Mouse (Mus musculus): ENCODE results near the gene Plppr5. TPM values are rescaled to one million over a fixed set of nuclear protein-coding genes. Genes with fewer than 3 reads are reported as not detected.

Plppr5 gene
- total and polyA plus RNA-seq, 2 experiments from 2014 or later, result 11.7 to 20.6 TPM

DNA sequence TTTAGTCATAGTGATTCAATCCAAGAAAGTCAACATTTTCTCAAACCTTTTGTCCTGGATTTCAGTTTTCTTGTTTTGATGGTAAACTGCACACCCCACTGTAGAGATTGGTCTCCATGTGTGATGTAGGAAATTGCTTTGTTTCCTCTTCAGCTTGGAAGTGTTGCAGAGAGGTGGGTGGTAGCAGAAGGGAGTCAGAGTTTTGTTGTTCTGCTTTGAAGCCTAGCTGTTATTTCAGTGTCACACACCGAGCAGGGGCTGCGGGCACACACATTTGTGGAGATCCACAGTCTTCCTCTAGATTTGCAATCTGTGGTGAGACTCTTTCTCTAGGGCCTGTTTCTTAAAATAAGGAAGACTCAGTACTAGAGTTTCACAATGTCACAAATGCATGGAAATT, 8.0 kb downstream of the Plppr5 start:
- Histone ChIP-seq H3K36me3 (ENCODE audit: insufficient read depth, low read length) (no peaks in the 10 kb centered on the region), H3K27me3 (ENCODE audit: insufficient read depth, low read length) (no peaks in the 10 kb centered on the region), H3K4me3 (ENCODE audit: low read length) (no peak overlapping the region), H3K4me1 (ENCODE audit: insufficient read depth, low read length) (no peaks in the 10 kb centered on the region), H3K9me3 (ENCODE audit: low read length) (no peaks in the 10 kb centered on the region), H3K9ac (replicated peaks; ENCODE audit: low read length) (no peak overlapping the region), H3K27ac (no peak overlapping the region), H3K4me2 (ENCODE audit: low read depth, low read length) (no peak overlapping the region)
- no peak for TF ChIP-seq CTCF (IDR thresholded peaks at IDR 0.05; ENCODE audit: low read depth)
- ATAC-seq, result no peak
- DNase-seq (ENCODE audit: low spot score), result no peak
- 74% methylated on average over 2 of the region's 2 CpGs for WGBS

DNA sequence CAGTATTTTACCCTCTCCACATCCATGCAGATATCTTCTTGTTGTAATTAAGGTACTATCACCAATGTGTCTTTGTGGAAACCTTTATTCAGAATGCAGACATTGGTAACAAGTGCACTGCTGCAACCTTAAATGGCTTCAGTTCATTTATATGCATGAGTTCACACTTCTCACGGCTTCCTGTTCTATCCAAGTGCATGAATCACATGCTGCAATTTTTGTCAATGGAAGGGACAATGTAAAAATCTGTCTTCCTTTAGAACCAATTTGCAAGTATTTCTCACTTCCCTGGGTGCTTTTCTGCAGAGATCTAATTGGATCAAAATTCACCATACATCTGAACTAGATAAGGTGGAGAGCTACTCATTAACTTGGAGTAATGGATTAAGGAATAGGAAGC, 27.8 kb downstream of the Plppr5 start:
- DNase-seq (ENCODE audit: low spot score) (no peak), ATAC-seq (no peak)
- H3K4me3 ChIP-seq (ENCODE audit: low read length), result no peak overlapping the region
- no peak overlapping the region for H3K27ac ChIP-seq
- H3K27me3 ChIP-seq (ENCODE audit: insufficient read depth, low read length), result no peaks in the 10 kb centered on the region
- no peak for TF ChIP-seq CTCF (IDR thresholded peaks at IDR 0.05; ENCODE audit: low read depth)
- H3K4me2 ChIP-seq (ENCODE audit: low read depth, low read length), result no peak overlapping the region
- H3K4me1 ChIP-seq (ENCODE audit: insufficient read depth, low read length), result no peaks in the 10 kb centered on the region
- no peaks in the 10 kb centered on the region for H3K36me3 ChIP-seq (ENCODE audit: insufficient read depth, low read length)
- no peaks in the 10 kb centered on the region for H3K9me3 ChIP-seq (ENCODE audit: low read length)
- 53% methylated on average over 1 of the region's 1 CpGs for WGBS
- no peak overlapping the region for H3K9ac ChIP-seq (replicated peaks; ENCODE audit: low read length)

DNA sequence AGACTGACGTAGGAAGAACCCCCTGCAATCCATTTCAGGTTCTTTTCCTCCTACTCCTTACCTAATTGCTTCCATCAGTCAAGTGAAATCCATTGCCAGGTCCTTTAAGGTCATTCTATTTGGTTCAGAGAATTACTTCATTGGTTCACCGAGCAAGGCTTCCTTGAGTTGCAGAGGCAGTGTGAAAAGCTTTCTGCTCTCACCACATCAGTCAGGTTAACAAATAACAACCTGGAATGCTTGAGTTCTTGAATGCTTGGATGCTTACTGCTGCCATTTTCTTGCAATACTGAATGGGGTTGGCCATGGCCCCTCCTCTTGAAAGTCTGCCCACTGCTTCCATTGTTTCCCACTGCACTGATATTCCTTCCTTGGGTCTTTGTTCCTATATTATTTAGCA, 28.8 kb downstream of the Plppr5 start:
- Histone ChIP-seq H3K9ac (replicated peaks; ENCODE audit: low read length) (no peak overlapping the region), H3K4me1 (ENCODE audit: insufficient read depth, low read length) (no peaks in the 10 kb centered on the region), H3K4me3 (ENCODE audit: low read length) (no peak overlapping the region), H3K27ac (no peak overlapping the region), H3K4me2 (ENCODE audit: low read depth, low read length) (no peak overlapping the region), H3K9me3 (ENCODE audit: low read length) (no peaks in the 10 kb centered on the region), H3K27me3 (ENCODE audit: insufficient read depth, low read length) (no peaks in the 10 kb centered on the region), H3K36me3 (ENCODE audit: insufficient read depth, low read length) (no peaks in the 10 kb centered on the region)
- TF ChIP-seq CTCF (IDR thresholded peaks at IDR 0.05; ENCODE audit: low read depth), result no peak
- no peak for ATAC-seq
- DNase-seq (ENCODE audit: low spot score), result no peak
- WGBS, result 65% methylated on average over 2 of the region's 2 CpGs

DNA sequence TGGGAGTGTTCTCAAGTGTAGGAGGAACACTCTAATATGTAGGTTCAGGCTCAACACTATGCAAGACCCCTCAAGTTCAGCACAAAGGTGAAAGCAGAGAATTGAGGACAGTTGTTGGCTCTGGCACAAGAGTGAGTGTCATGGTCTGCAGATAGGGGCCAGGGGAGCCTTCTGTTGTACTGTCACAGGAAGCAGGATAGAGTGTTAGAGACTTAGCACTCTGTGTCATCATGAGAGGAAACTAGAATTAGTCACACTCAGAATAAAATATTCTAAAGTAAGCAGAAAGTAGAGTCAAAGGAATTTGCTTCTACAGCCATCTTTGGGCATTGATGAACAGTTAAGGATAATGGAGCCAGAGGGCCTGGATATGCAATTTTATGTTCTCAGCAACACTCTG, 31.7 kb downstream of the Plppr5 start:
- TF ChIP-seq CTCF (IDR thresholded peaks at IDR 0.05; ENCODE audit: low read depth), result no peak

DNA sequence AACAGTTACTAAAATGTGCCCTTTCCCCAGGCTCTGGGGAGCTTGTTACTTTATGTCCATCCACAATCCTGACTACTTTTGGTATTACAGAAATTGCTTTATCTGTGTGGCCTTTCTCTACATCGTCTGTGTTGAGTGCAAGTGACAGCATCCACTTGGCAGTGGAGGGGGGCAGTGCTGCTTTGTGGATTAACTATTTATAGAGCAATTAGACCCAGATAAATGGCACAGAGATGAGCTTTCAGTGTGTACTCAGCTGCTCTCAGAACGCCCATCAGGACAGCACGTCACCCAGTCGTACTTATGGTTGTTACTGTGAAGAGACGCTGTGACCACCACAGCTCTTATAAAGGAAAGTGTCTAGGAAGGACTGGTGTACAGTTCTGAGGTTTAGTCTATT, 36.8 kb downstream of the Plppr5 start:
- H3K4me3 ChIP-seq (ENCODE audit: low read length), result no peak overlapping the region
- 72% methylated on average over 5 of the region's 5 CpGs for WGBS
- DNase-seq (ENCODE audit: low spot score), result no peak
- ATAC-seq, result 0 out of 2 replicates have a peak, but pooled peaks have one; percentile 21
- H3K9me3 ChIP-seq (ENCODE audit: low read length), result no peaks in the 10 kb centered on the region
- no peak overlapping the region for H3K9ac ChIP-seq (replicated peaks; ENCODE audit: low read length)
- no peak overlapping the region for H3K4me2 ChIP-seq (ENCODE audit: low read depth, low read length)
- TF ChIP-seq CTCF (IDR thresholded peaks at IDR 0.05; ENCODE audit: low read depth), result no peak
- no peaks in the 10 kb centered on the region for H3K36me3 ChIP-seq (ENCODE audit: insufficient read depth, low read length)
- H3K4me1 ChIP-seq (ENCODE audit: insufficient read depth, low read length), result no peaks in the 10 kb centered on the region
- H3K27ac ChIP-seq, result no peak overlapping the region
- no peaks in the 10 kb centered on the region for H3K27me3 ChIP-seq (ENCODE audit: insufficient read depth, low read length)

More for the DNA sequence above, 31.7 kb downstream of the Plppr5 start:
- ATAC-seq, result no peak
- Histone ChIP-seq H3K36me3 (ENCODE audit: insufficient read depth, low read length) (no peaks in the 10 kb centered on the region), H3K27me3 (ENCODE audit: insufficient read depth, low read length) (no peaks in the 10 kb centered on the region), H3K9me3 (ENCODE audit: low read length) (no peaks in the 10 kb centered on the region), H3K4me3 (ENCODE audit: low read length) (no peak overlapping the region), H3K4me1 (ENCODE audit: insufficient read depth, low read length) (no peaks in the 10 kb centered on the region), H3K4me2 (ENCODE audit: low read depth, low read length) (no peak overlapping the region), H3K9ac (replicated peaks; ENCODE audit: low read length) (no peak overlapping the region), H3K27ac (no peak overlapping the region)
- DNase-seq (ENCODE audit: low spot score), result no peak

DNA sequence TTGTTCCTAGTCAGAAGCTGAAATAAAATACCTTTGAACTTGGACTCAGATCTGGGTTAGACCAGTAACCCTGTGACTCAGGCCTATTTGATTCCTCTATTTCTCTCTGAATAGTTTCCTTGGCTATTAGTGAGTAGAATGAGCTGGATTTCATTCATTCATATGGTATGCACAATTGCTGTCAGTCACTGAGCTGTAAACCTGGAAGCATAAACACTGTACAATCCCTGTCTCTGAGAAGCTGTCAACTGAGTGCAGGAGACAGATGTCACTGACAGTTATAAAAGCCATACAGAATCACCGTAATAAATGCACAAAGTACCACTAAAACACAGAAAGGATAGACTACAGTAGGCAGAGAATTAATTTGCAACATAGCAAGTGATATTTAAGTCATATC, 40.2 kb downstream of the Plppr5 start:
- Histone ChIP-seq H3K4me1 (ENCODE audit: insufficient read depth, low read length) (no peaks in the 10 kb centered on the region), H3K9ac (replicated peaks; ENCODE audit: low read length) (no peak overlapping the region), H3K27me3 (ENCODE audit: insufficient read depth, low read length) (no peaks in the 10 kb centered on the region), H3K36me3 (ENCODE audit: insufficient read depth, low read length) (no peaks in the 10 kb centered on the region), H3K4me2 (ENCODE audit: low read depth, low read length) (no peak overlapping the region), H3K27ac (no peak overlapping the region), H3K9me3 (ENCODE audit: low read length) (no peaks in the 10 kb centered on the region), H3K4me3 (ENCODE audit: low read length) (no peak overlapping the region)
- TF ChIP-seq CTCF (IDR thresholded peaks at IDR 0.05; ENCODE audit: low read depth), result no peak
- ATAC-seq, result no peak
- WGBS, result 57% methylated on average over 1 of the region's 1 CpGs
- DNase-seq (ENCODE audit: low spot score), result no peak

DNA sequence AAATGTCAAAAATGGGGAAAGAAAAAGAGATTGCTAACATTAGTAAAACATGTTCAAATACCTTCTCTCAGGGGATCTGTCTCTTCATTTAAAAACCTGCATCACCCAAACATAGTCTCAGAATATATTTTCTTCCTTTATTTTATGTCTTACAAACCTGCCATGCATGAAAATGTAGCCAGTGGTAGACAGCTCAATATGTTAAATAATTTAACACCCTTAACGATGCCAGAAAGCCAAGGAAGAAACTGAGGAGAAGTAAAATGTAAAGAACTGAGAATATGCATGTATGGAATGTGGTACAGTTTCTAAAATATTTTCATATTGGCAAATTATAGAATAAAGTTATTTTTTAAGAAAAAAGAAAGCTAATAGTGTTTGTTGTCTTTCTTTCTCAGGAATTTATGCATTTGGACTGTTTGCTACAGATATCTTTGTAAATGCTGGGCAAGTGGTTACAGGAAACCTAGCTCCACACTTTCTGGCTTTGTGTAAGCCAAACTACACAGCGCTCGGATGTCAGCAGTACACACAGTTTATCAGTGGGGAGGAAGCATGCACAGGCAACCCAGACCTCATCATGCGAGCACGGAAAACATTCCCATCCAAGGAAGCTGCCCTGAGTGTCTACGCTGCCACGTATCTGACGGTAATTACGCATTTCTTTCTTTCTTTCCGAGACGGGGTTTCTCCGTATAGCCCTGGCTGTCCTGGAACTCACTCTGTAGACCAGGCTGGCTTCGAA, 50.8 kb downstream of the Plppr5 start:
- H3K36me3 ChIP-seq (ENCODE audit: insufficient read depth, low read length), result no peaks in the 10 kb centered on the region
- WGBS, result 88% methylated on average over 13 of the region's 13 CpGs
- H3K4me1 ChIP-seq (ENCODE audit: insufficient read depth, low read length), result no peaks in the 10 kb centered on the region
- no peaks in the 10 kb centered on the region for H3K9me3 ChIP-seq (ENCODE audit: low read length)
- no peak for TF ChIP-seq CTCF (IDR thresholded peaks at IDR 0.05; ENCODE audit: low read depth)
- no peak overlapping the region for H3K4me2 ChIP-seq (ENCODE audit: low read depth, low read length)
- ATAC-seq (no peak), DNase-seq (ENCODE audit: low spot score) (no peak)
- no peak overlapping the region for H3K4me3 ChIP-seq (ENCODE audit: low read length)
- H3K27me3 ChIP-seq (ENCODE audit: insufficient read depth, low read length), result no peaks in the 10 kb centered on the region
- no peak overlapping the region for H3K9ac ChIP-seq (replicated peaks; ENCODE audit: low read length)
- no peak overlapping the region for H3K27ac ChIP-seq
